Mouse (Mus musculus): ENCODE measurements around the gene Raly. TPM values are rescaled to one million over a fixed set of nuclear protein-coding genes. Genes with fewer than 3 reads are reported as not detected.
A peak's percentile ranks its signal among the peaks of the same experiment; 100 is the strongest.

Gene Raly
- polyA plus RNA-seq, 1 experiment from 2014 or later, result 48.4 TPM

- no peaks in the 10 kb centered on the region for H3K36me3 ChIP-seq (ENCODE audit: insufficient read depth, low read length)
- no peaks in the 10 kb centered on the region; the same call in 1 of the 2 replicates for H3K9me3 ChIP-seq (ENCODE audit: low read length)
- ATAC-seq (ENCODE audit: low FRiP score, low TSS enrichment), result no peak
- WGBS, result 82% methylated on average over 5 of the region's 5 CpGs
- H3K27me3 ChIP-seq (ENCODE audit: insufficient read depth, low read length), result no peaks in the 10 kb centered on the region
- H3K4me2 ChIP-seq (replicated peaks; ENCODE audit: low read depth, low read length), result no peak overlapping the region
- no peak overlapping the region for H3K9ac ChIP-seq (replicated peaks; ENCODE audit: low read length)
- no peak overlapping the region for H3K4me3 ChIP-seq (ENCODE audit: low read length)
- no peak overlapping the region for H3K27ac ChIP-seq (ENCODE audit: low read length)
- H3K4me1 ChIP-seq (ENCODE audit: insufficient read depth, low read length), result peaks cover under 1% of the 10 kb centered on the region; the same call in 1 of the 2 replicates
These were observed 33.2 kb upstream of the Raly start for GRCm38 (mm10) chr2:154757691-154758090.

- no peak for ATAC-seq (ENCODE audit: low FRiP score, low TSS enrichment)
- no peak overlapping the region for H3K4me2 ChIP-seq (replicated peaks; ENCODE audit: low read depth, low read length)
- no peaks in the 10 kb centered on the region for H3K27me3 ChIP-seq (ENCODE audit: insufficient read depth, low read length)
- no peak overlapping the region for H3K9ac ChIP-seq (replicated peaks; ENCODE audit: low read length)
- WGBS, result 81% methylated on average over 1 of the region's 1 CpGs
- no peaks in the 10 kb centered on the region for H3K36me3 ChIP-seq (ENCODE audit: insufficient read depth, low read length)
- H3K4me3 ChIP-seq (ENCODE audit: low read length), result no peak overlapping the region
- no peak overlapping the region for H3K27ac ChIP-seq (ENCODE audit: low read length)
- H3K4me1 ChIP-seq (ENCODE audit: insufficient read depth, low read length), result peaks cover 6% of the 10 kb centered on the region; the same call in 1 of the 2 replicates
- no peaks in the 10 kb centered on the region; the same call in 1 of the 2 replicates for H3K9me3 ChIP-seq (ENCODE audit: low read length)
These were observed 32.4 kb upstream of the Raly start for GRCm38 (mm10) chr2:154758454-154758853.

DNA sequence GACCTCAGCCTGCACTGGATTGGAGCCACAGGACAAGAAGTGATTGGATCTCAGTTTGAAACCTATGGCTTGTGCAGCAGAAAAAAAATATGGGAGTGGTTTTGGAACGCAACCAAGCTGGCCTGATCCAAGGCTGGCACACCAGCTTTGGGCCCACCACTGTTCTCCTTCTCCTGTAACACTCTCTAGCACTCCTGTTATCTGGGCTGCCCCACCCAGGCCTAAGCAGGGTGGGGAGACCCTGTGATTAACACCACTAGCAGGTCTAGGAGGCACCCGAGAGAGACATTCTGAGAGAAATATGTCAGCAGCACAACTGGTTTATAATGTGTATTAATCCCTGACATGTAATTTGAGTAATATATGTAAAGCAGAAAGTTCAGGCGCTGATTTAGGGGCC is 27.7 kb upstream of the Raly start:
- H3K27ac ChIP-seq (ENCODE audit: low read length), result no peak overlapping the region
- 0 out of 2 replicates have a peak, but pooled peaks have one; percentile 20 for ATAC-seq (ENCODE audit: low FRiP score, low TSS enrichment)
- H3K9ac ChIP-seq (replicated peaks; ENCODE audit: low read length), result no peak overlapping the region
- no peaks in the 10 kb centered on the region for H3K36me3 ChIP-seq (ENCODE audit: insufficient read depth, low read length)
- peaks cover 6% of the 10 kb centered on the region; the same call in 1 of the 2 replicates for H3K4me1 ChIP-seq (ENCODE audit: insufficient read depth, low read length)
- 67% methylated on average over 3 of the region's 3 CpGs for WGBS
- no peak overlapping the region for H3K4me2 ChIP-seq (replicated peaks; ENCODE audit: low read depth, low read length)
- H3K9me3 ChIP-seq (ENCODE audit: low read length), result no peaks in the 10 kb centered on the region; the same call in 1 of the 2 replicates
- no peak overlapping the region for H3K4me3 ChIP-seq (ENCODE audit: low read length)
- H3K27me3 ChIP-seq (ENCODE audit: insufficient read depth, low read length), result no peaks in the 10 kb centered on the region

GRCm38 (mm10) chr2:154764828-154765497 is 25.9 kb upstream of the Raly start:
- Histone ChIP-seq H3K4me3 (ENCODE audit: low read length) (no peak overlapping the region), H3K27ac (ENCODE audit: low read length) (no peak overlapping the region), H3K9me3 (ENCODE audit: low read length) (no peaks in the 10 kb centered on the region; the same call in 1 of the 2 replicates), H3K9ac (replicated peaks; ENCODE audit: low read length) (no peak overlapping the region), H3K4me2 (replicated peaks; ENCODE audit: low read depth, low read length) (no peak overlapping the region), H3K36me3 (ENCODE audit: insufficient read depth, low read length) (no peaks in the 10 kb centered on the region), H3K27me3 (ENCODE audit: insufficient read depth, low read length) (no peaks in the 10 kb centered on the region), H3K4me1 (ENCODE audit: insufficient read depth, low read length) (peaks cover 8% of the 10 kb centered on the region; the same call in 1 of the 2 replicates)
- 0 out of 2 replicates have a peak, but pooled peaks have one; percentile 34 for ATAC-seq (ENCODE audit: low FRiP score, low TSS enrichment)
- WGBS, result 71% methylated on average over 9 of the region's 9 CpGs

DNA sequence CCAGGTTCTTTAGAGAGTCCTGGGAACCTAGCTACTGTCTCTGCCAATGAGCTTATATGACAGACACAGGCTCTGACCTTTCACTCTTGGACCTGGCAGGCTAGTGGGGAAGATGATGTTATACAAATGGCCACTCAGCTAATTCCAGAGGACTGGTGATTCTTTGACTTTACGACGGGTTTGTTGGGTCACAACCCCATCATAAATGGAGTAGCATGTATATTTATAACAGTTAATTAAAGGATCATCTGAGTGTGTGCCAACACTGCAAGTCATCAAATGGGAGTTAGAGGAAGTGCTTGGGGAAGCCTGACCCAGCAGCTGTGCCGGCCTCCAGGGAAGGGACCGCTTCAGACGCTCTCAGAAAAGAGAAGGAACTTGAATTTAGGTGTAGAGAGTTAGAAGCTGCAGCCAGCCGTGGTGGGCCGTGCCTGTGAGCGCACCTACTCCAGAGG is 25.3 kb upstream of the Raly start:
- Histone ChIP-seq H3K27me3 (ENCODE audit: insufficient read depth, low read length) (no peaks in the 10 kb centered on the region), H3K4me1 (ENCODE audit: insufficient read depth, low read length) (peaks cover 8% of the 10 kb centered on the region; the same call in 1 of the 2 replicates), H3K4me3 (ENCODE audit: low read length) (no peak overlapping the region), H3K9ac (replicated peaks; ENCODE audit: low read length) (no peak overlapping the region), H3K4me2 (replicated peaks; ENCODE audit: low read depth, low read length) (no peak overlapping the region), H3K27ac (ENCODE audit: low read length) (no peak overlapping the region), H3K9me3 (ENCODE audit: low read length) (no peaks in the 10 kb centered on the region; the same call in 1 of the 2 replicates), H3K36me3 (ENCODE audit: insufficient read depth, low read length) (no peaks in the 10 kb centered on the region)
- 63% methylated on average over 8 of the region's 8 CpGs for WGBS
- ATAC-seq (ENCODE audit: low FRiP score, low TSS enrichment), result peak; percentile 78

- WGBS, result 90% methylated on average over 6 of the region's 6 CpGs
- Histone ChIP-seq H3K36me3 (ENCODE audit: insufficient read depth, low read length) (no peaks in the 10 kb centered on the region), H3K4me2 (replicated peaks; ENCODE audit: low read depth, low read length) (no peak overlapping the region), H3K27me3 (ENCODE audit: insufficient read depth, low read length) (no peaks in the 10 kb centered on the region), H3K9ac (replicated peaks; ENCODE audit: low read length) (no peak overlapping the region), H3K27ac (ENCODE audit: low read length) (no peak overlapping the region), H3K4me1 (ENCODE audit: insufficient read depth, low read length) (peaks cover 8% of the 10 kb centered on the region; the same call in 1 of the 2 replicates), H3K4me3 (ENCODE audit: low read length) (no peak overlapping the region), H3K9me3 (ENCODE audit: low read length) (no peaks in the 10 kb centered on the region)
- no peak for ATAC-seq (ENCODE audit: low FRiP score, low TSS enrichment)
These were observed 23.8 kb upstream of the Raly start for GRCm38 (mm10) chr2:154767051-154767450.

DNA sequence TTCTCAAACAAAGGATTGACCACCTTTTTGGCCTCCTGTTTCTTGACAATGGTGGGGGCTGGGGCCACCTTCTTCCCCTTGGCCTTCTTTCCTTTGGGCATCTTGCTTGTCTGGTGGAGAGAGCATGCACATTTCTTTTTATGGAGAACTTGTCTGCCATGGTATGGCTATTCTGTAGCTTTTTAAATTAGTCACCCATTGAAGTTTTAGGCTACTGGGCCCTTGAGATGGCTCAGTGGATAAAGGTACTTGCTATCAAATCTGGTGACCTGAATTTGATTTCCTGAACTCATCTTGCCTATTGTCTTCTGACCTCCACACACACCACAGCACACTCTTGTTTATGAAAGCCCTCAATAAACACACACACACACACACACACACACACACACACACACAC is 21.0 kb upstream of the Raly start, which contains the start of gene Gm14214:
Gene Gm14214 (minus strand): TSS at position 101 of the 400 bp plus-strand sequence.
- no peaks in the 10 kb centered on the region for H3K36me3 ChIP-seq (ENCODE audit: insufficient read depth, low read length)
- H3K4me3 ChIP-seq (ENCODE audit: low read length), result no peak within 1 kb of the TSS
- no peak within 1 kb of the TSS for H3K4me2 ChIP-seq (replicated peaks; ENCODE audit: low read depth, low read length)
- H3K27me3 ChIP-seq (ENCODE audit: insufficient read depth, low read length), result no peaks in the 10 kb centered on the region
- peaks cover 5% of the 10 kb centered on the region; the same call in 1 of the 2 replicates for H3K9me3 ChIP-seq (ENCODE audit: low read length)
- ATAC-seq (ENCODE audit: low FRiP score, low TSS enrichment), result no peak
- H3K9ac ChIP-seq (replicated peaks; ENCODE audit: low read length), result no peak within 1 kb of the TSS
- H3K27ac ChIP-seq (ENCODE audit: low read length), result no peak within 1 kb of the TSS
- H3K4me1 ChIP-seq (ENCODE audit: insufficient read depth, low read length), result 0 out of 2 replicates have a peak, but pooled peaks cover 2% of the 10 kb centered on the region

GRCm38 (mm10) chr2:154771604-154772003 is 19.3 kb upstream of the Raly start:
- 72% methylated on average over 8 of the region's 8 CpGs for WGBS
- ATAC-seq (ENCODE audit: low FRiP score, low TSS enrichment), result no peak
- peaks cover 5% of the 10 kb centered on the region; the same call in 1 of the 2 replicates for H3K9me3 ChIP-seq (ENCODE audit: low read length)

GRCm38 (mm10) chr2:154774032-154774431 is 16.9 kb upstream of the Raly start:
- Histone ChIP-seq H3K4me1 (ENCODE audit: insufficient read depth, low read length) (no peaks in the 10 kb centered on the region), H3K9ac (replicated peaks; ENCODE audit: low read length) (no peak overlapping the region), H3K36me3 (ENCODE audit: insufficient read depth, low read length) (no peaks in the 10 kb centered on the region), H3K27me3 (ENCODE audit: insufficient read depth, low read length) (no peaks in the 10 kb centered on the region), H3K27ac (ENCODE audit: low read length) (no peak overlapping the region), H3K4me3 (ENCODE audit: low read length) (no peak overlapping the region), H3K4me2 (replicated peaks; ENCODE audit: low read depth, low read length) (no peak overlapping the region), H3K9me3 (ENCODE audit: low read length) (peaks cover 5% of the 10 kb centered on the region; the same call in 1 of the 2 replicates)
- ATAC-seq (ENCODE audit: low FRiP score, low TSS enrichment), result no peak
- 83% methylated on average over 1 of the region's 1 CpGs for WGBS

More at GRCm38 (mm10) chr2:154771604-154772003, 19.3 kb upstream of the Raly start:
- no peak overlapping the region for H3K4me2 ChIP-seq (replicated peaks; ENCODE audit: low read depth, low read length)
- no peak overlapping the region for H3K9ac ChIP-seq (replicated peaks; ENCODE audit: low read length)
- H3K4me3 ChIP-seq (ENCODE audit: low read length), result no peak overlapping the region
- no peaks in the 10 kb centered on the region for H3K36me3 ChIP-seq (ENCODE audit: insufficient read depth, low read length)
- no peak overlapping the region for H3K27ac ChIP-seq (ENCODE audit: low read length)
- 0 out of 2 replicates have a peak, but pooled peaks cover 2% of the 10 kb centered on the region for H3K4me1 ChIP-seq (ENCODE audit: insufficient read depth, low read length)
- no peaks in the 10 kb centered on the region for H3K27me3 ChIP-seq (ENCODE audit: insufficient read depth, low read length)

DNA sequence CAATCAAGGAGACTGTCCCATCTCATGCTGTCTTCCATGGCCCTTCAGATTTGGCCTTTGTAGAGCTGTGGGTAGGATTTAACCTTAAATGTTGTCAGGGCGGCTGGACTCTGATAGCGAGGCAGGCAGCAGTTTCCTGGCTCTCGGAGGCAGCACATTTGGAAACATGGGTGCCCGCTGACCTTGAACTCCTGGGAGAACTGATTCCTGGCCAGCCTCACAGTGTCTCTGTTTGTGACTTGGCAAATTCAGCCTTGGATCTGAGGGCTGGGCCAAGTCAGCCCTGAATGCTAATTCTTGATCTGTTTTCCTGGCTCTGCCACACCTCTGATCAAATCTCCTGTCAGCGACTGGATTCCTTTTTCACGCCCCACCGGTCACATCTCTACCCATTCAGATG is 14.4 kb upstream of the Raly start:
- Histone ChIP-seq H3K4me2 (replicated peaks; ENCODE audit: low read depth, low read length) (no peak overlapping the region), H3K9me3 (ENCODE audit: low read length) (peaks cover 5% of the 10 kb centered on the region; the same call in 1 of the 2 replicates), H3K27ac (ENCODE audit: low read length) (no peak overlapping the region), H3K9ac (replicated peaks; ENCODE audit: low read length) (no peak overlapping the region), H3K27me3 (ENCODE audit: insufficient read depth, low read length) (no peaks in the 10 kb centered on the region), H3K36me3 (ENCODE audit: insufficient read depth, low read length) (no peaks in the 10 kb centered on the region), H3K4me1 (ENCODE audit: insufficient read depth, low read length) (no peaks in the 10 kb centered on the region), H3K4me3 (ENCODE audit: low read length) (no peak overlapping the region)
- no peak for ATAC-seq (ENCODE audit: low FRiP score, low TSS enrichment)
- WGBS, result 67% methylated on average over 7 of the region's 7 CpGs
